Mouse (Mus musculus) layer of hippocampus, adult 6 months (tissue): ENCODE measurements around the gene Copg2. TPM values are rescaled to one million over a fixed set of nuclear protein-coding genes. Genes with fewer than 3 reads are reported as not detected.

Experiments used
- long read RNA-seq, 2 experiments: library from polyadenylated mRNA; unstranded; transcript quantifications; one replicate each; pipeline ENCODE4 v2.0.0; 2019 to 2020
- microRNA-seq: library from miRNA; unstranded; fragments of <30 nt; microRNA quantifications from one replicate; pipeline ENCODE4 v1.2.0, GENCODE M21; 2020
- polyA plus RNA-seq: library from polyadenylated mRNA; unstranded; fragments of <200 nt; fragmentation: Nextera tagmentation; gene quantifications from 2 replicates; pipeline ENCODE4 v1.2.3, GENCODE M21; 2021

Copg2 gene
- polyA plus RNA-seq = 78.0 and 78.4 TPM in 2 replicates
- long read RNA-seq, experiment 1, transcript Copg2-201 (24 exons, 3,961 nt) = major isoform, 10 of 32 reads
- long read RNA-seq, experiment 1, partial matches to known transcripts = 15 of 32 reads
- long read RNA-seq, experiment 1, other reads (novel, unspliced or antisense) = 6 of 32 reads
- long read RNA-seq, experiment 2, transcript Copg2-206 (13 exons, 1,261 nt) = minor isoform, 6 of 59 reads
- long read RNA-seq, experiment 2, transcript Copg2-201 (24 exons, 3,961 nt) = major isoform, 10 of 59 reads
- long read RNA-seq, experiment 2, partial matches to known transcripts = 27 of 59 reads
- long read RNA-seq, experiment 2, other reads (novel, unspliced or antisense) = 15 of 59 reads

GRCm38 (mm10) chr6:30896195-30896985, at the start of gene Copg2:
TSS of gene Copg2 (minus strand) at chr6:30896794.

GRCm38 (mm10) chr6:30915473-30915872, 18.9 kb upstream of the Copg2 start, which contains the start of gene Tsga13:
TSS of gene Tsga13 (minus strand) at chr6:30915573.

GRCm38 (mm10) chr6:30723331-30723730, 173.3 kb downstream of the Copg2 start, which contains the start of gene Mest:
TSS of gene Mest (plus strand) at chr6:30723547.

Small RNA genes lying within 50 kb of the gene (microRNA-seq; reads per million reads assigned to microRNA genes)
- gene Mir335 = 112 reads per million, percentile 59 among the genes with 10 or more reads in this experiment

Other genes with a start within 250 kb of the Copg2 start
- gene Cep41, start 203.0 kb downstream of the Copg2 start, polyA plus RNA-seq = 5.4 and 6.1 TPM in 2 replicates
- 49.3 and 57.1 TPM in 2 replicates for gene Mest, start 173.2 kb downstream of the Copg2 start, polyA plus RNA-seq
- not detected in 2 replicates for gene Tsga13, start 18.8 kb upstream of the Copg2 start, polyA plus RNA-seq
- 0.10 and 0.15 TPM in 2 replicates for gene Klf14, start 62.3 kb upstream of the Copg2 start, polyA plus RNA-seq